Mouse (Mus musculus) ES-Bruce4 (cell line): ENCODE results near the gene Agap1.

Source experiments
- CTCF ChIP-seq: IDR thresholded peaks from one replicate; pipeline ENCODE4 v1.8.1; 2011; ENCODE audit warnings: low read depth, low read length
- EP300 ChIP-seq: IDR thresholded peaks from 2 replicates; pipeline ENCODE4 v1.6.1; 2011; ENCODE audit warnings: low read depth, low read length; ENCODE audit not compliant: insufficient read depth
- POLR2A ChIP-seq: IDR thresholded peaks from one replicate; pipeline ENCODE4 v1.8.1; 2011; ENCODE audit warnings: low read length; ENCODE audit not compliant: insufficient read depth

DNA sequence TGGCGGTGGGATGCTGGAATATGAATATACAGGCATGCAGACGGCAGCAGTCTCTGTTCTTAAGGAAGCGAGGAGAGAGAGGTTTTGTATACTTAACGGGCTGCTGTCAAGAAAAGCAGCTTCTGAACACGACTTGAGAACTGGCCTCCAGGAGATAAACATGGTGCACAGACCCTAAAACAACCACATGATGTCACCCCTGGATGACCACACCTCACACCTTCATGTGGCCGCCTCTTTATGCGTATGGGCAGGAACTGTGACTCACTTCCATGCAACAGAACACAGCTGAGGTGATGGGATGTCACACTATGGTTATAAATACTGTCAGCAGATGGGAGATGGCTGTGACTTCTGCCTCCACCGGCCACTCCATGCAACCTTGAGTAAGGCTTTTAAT, 28.5 kb upstream of the Agap1 start:
- TF ChIP-seq CTCF (no peak), EP300 (no peak), POLR2A (no peak)
